Mouse (Mus musculus) megakaryocyte, embryonic 14.5 days (primary cell): ENCODE measurements around the gene Usf1. TPM values are rescaled to one million over a fixed set of nuclear protein-coding genes. Genes with fewer than 3 reads are reported as not detected.

ENCODE experiments used
- H3K27me3 ChIP-seq: replicated peaks from 2 replicates; pipeline ENCODE3; 2012; ENCODE audit warnings: inconsistent platforms
- H3K36me3 ChIP-seq: replicated peaks from 2 replicates; pipeline ENCODE3; 2012; ENCODE audit warnings: low read length, inconsistent platforms, mixed read lengths
- H3K4me1 ChIP-seq: 2 replicates; pipeline ENCODE4 v1.6.1; 2012; ENCODE audit warnings: inconsistent platforms
- H3K4me3 ChIP-seq: replicated peaks from 2 replicates; pipeline ENCODE3; 2012; ENCODE audit warnings: moderate library complexity, mild to moderate bottlenecking, inconsistent platforms
- H3K9me3 ChIP-seq: 2 replicates; pipeline ENCODE4 v1.6.1; 2012; ENCODE audit warnings: inconsistent platforms
- FLI1 ChIP-seq: IDR thresholded peaks from 2 replicates; pipeline ENCODE4 v1.6.1; 2012; ENCODE audit warnings: low read length, inconsistent platforms, mixed read lengths
- GATA1 ChIP-seq: IDR thresholded peaks from 3 replicates; pipeline ENCODE4 v1.6.1; 2012; ENCODE audit warnings: mixed read lengths, low read length, inconsistent platforms, borderline replicate concordance
- polyA plus RNA-seq: library from polyadenylated mRNA; stranded (reverse); fragments of >175 nt; gene quantifications from 2 replicates; pipeline ENCODE4 v1.2.3, GENCODE M21; 2012; ENCODE audit warnings: low replicate concordance; ENCODE audit not compliant: insufficient read depth

Usf1 gene
- polyA plus RNA-seq, 1 experiment: 37.8 TPM

GRCm38 (mm10) chr1:171465749-171466412 lies 54.8 kb downstream of the Usf1 start:
- peaks cover 45% of the 10 kb centered on the region for H3K36me3 ChIP-seq
- peaks cover 40% of the 10 kb centered on the region for H3K4me1 ChIP-seq
- no peaks in the 10 kb centered on the region for H3K27me3 ChIP-seq
- H3K4me3 ChIP-seq: no peak overlapping the region
- H3K9me3 ChIP-seq: no peaks in the 10 kb centered on the region
- TF ChIP-seq FLI1: no peak
- no peak for TF ChIP-seq GATA1

- H3K36me3 ChIP-seq: peaks cover 38% of the 10 kb centered on the region
- peaks cover 41% of the 10 kb centered on the region for H3K4me1 ChIP-seq
- no peaks in the 10 kb centered on the region for H3K9me3 ChIP-seq
- no peak overlapping the region for H3K4me3 ChIP-seq
- H3K27me3 ChIP-seq: no peaks in the 10 kb centered on the region
- TF ChIP-seq GATA1: no peak
- TF ChIP-seq FLI1: no peak
Measured at GRCm38 (mm10) chr1:171466565-171466964, 55.5 kb downstream of the Usf1 start.

Other genes with a start within 250 kb of the Usf1 start
- gene Pcp4l1, start 215.0 kb upstream of the Usf1 start, polyA plus RNA-seq: 28.3 and 28.5 TPM in 2 replicates
- gene Nr1i3, start 197.3 kb upstream of the Usf1 start, polyA plus RNA-seq: not detected in 2 replicates
- gene Tomm40l, start 188.8 kb upstream of the Usf1 start, polyA plus RNA-seq: 22.7 and 24.1 TPM in 2 replicates
- gene Apoa2, start 186.3 kb upstream of the Usf1 start, polyA plus RNA-seq: not detected in 2 replicates
- gene Fcer1g, start 176.9 kb upstream of the Usf1 start, polyA plus RNA-seq: 12.9 and 57.4 TPM in 2 replicates
- 0.50 TPM in 1 of 2 replicates, not detected in the other for gene Adamts4, start 160.9 kb upstream of the Usf1 start, polyA plus RNA-seq
- gene Ndufs2, start 159.9 kb upstream of the Usf1 start, polyA plus RNA-seq: 24.9 and 49.7 TPM in 2 replicates
- gene B4galt3, start 141.0 kb upstream of the Usf1 start, polyA plus RNA-seq: 20.5 and 20.6 TPM in 2 replicates
- gene Ppox, start 130.1 kb upstream of the Usf1 start, polyA plus RNA-seq: 17.0 and 28.8 TPM in 2 replicates
- 33.2 and 67.7 TPM in 2 replicates for gene Usp21, start 123.3 kb upstream of the Usf1 start, polyA plus RNA-seq
- 18.6 and 97.6 TPM in 2 replicates for gene Ufc1, start 116.3 kb upstream of the Usf1 start, polyA plus RNA-seq
- gene Dedd, start 82.2 kb upstream of the Usf1 start, polyA plus RNA-seq: 19.6 and 45.4 TPM in 2 replicates
- 3.2 and 6.1 TPM in 2 replicates for gene Nit1, start 65.7 kb upstream of the Usf1 start, polyA plus RNA-seq
- 1.3 and 11.9 TPM in 2 replicates for gene Pfdn2, start 65.6 kb upstream of the Usf1 start, polyA plus RNA-seq
- not detected in 2 replicates for gene Klhdc9, start 50.5 kb upstream of the Usf1 start, polyA plus RNA-seq
- gene Nectin4, start 41.2 kb upstream of the Usf1 start, polyA plus RNA-seq: 0.44 TPM in 1 of 2 replicates, not detected in the other
- gene Arhgap30, start 22.4 kb upstream of the Usf1 start, polyA plus RNA-seq: 5.2 and 12.3 TPM in 2 replicates
- gene Tstd1, start 7.6 kb downstream of the Usf1 start, polyA plus RNA-seq: not detected in 2 replicates
- 21.9 and 94.2 TPM in 2 replicates for gene F11r, start 26.2 kb downstream of the Usf1 start, polyA plus RNA-seq
- gene Alyref2, start 92.2 kb downstream of the Usf1 start, polyA plus RNA-seq: 4.6 and 9.8 TPM in 2 replicates
- 0.94 TPM in 1 of 2 replicates, not detected in the other for gene Itln1, start 124.0 kb downstream of the Usf1 start, polyA plus RNA-seq
- gene Cd244a, start 147.9 kb downstream of the Usf1 start, polyA plus RNA-seq: not detected in 2 replicates
- gene Ly9, start 196.1 kb downstream of the Usf1 start, polyA plus RNA-seq: 3.3 TPM in 1 of 2 replicates, not detected in the other
- gene Slamf7, start 241.7 kb downstream of the Usf1 start, polyA plus RNA-seq: 0.31 TPM in 1 of 2 replicates, not detected in the other